Mouse (Mus musculus) right cerebral cortex, adult 2 months (tissue): ENCODE results near the gene Twf1.

Experiments used
- DNase-seq, 2 experiments: peaks; one replicate each; pipeline ENCODE4 v3.0.0; 2021 to 2022; ENCODE audit warnings: low spot score in 2 of 2

The Twf1 gene

GRCm38 (mm10) chr15:94589219-94590075, at the start of gene Twf1:
Gene Twf1, minus strand, starts transcription at chr15:94589889.
- peak; percentile 97 to 98 for DNase-seq

DNA sequence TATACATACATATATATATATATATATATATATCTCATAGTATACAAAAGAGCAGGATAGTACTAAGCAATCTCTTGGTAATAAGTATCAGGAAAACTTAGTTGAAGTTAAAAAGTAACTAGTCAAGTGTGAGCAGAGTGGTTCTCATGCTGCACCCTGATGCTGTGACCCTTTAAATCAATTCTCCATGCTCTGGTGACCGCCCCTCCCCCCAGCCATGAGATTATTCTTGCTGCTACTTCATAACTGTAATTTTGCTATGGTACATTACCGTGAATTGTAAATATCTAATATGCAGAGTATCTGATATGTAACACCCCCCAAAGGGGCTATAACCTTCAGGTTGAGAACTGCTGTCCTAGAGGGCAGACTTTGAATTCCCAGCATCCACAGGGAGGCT, 49.4 kb upstream of the Twf1 start:
- DNase-seq = no peak

GRCm38 (mm10) chr15:94638207-94638606, 48.5 kb upstream of the Twf1 start:
- DNase-seq = no peak

DNA sequence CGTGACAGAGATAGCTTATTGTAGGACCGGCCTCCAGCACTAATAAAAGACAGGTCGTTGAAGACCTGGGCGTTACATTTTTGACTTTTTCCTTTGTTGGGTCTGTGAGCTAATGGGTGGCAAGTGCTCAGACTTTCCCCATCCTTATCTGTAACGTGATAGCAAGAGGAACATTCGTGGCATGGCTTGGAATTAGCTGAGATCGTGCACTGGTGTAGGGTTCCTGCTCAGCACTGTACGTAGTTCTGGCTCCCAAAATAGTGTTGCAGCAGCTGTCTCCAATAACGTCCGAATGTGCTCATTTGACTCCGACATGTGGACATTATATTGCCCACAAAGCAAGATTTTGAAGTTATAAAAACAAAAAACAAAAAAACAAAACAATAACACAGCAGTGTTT, 44.8 kb upstream of the Twf1 start:
- DNase-seq = no peak

DNA sequence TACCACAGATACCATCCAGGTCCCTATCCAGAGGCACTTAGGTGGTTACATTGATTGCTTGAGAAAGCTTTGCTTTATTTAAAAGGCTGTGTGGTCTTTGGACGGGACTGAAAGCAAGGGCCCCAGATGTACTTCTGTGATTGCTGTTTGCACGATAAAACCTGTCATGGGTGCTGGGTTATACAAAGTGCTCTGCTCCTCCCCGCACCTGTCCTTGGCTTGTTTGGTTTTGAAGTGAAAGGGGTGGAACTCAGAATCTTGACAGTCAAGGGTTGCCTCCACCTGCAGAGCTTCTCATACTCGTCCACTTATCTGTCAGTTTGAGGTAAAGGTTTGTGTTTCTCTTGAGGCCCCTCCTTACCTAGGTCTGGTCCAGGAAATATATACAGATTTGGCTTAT, 40.9 kb upstream of the Twf1 start:
- DNase-seq = no peak

GRCm38 (mm10) chr15:94628830-94629601, 39.3 kb upstream of the Twf1 start, which contains the start of gene Tmem117:
Gene Tmem117, plus strand, starts transcription at chr15:94629232.
- DNase-seq = peak in 1 of 2 experiments; percentile 27

DNA sequence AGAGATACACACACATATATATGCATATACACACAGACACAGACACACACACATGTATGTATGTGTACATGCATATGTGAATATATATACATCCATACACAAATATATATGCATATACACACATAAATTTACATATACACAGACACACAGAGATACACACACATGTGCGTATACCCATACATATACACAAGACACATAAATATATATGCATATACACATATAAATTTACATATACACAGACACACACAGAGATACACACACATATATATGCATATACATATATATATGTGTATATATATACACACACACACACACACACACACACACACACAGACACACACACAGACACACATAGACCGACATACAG, 38.8 kb upstream of the Twf1 start:
- DNase-seq = no peak

DNA sequence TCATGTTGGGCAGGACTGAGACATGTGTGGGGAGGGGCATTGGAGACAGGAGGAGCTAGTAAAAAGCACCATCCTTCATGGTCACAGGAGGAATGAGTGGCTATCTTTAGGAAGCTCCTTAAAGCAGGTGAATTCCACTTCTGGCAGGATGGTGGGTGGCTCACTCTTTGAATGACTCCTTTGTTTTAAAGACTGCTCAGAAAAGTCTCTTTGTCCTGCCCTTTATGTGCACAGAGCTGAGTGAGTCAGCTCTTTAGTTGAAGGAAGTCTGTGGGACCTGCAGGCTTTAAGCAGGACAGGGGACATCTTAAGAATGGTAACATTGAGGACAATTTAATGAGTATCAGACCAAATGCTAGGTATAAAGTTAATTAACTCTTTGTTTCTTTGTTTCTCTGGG, 31.2 kb upstream of the Twf1 start:
- DNase-seq = no peak

DNA sequence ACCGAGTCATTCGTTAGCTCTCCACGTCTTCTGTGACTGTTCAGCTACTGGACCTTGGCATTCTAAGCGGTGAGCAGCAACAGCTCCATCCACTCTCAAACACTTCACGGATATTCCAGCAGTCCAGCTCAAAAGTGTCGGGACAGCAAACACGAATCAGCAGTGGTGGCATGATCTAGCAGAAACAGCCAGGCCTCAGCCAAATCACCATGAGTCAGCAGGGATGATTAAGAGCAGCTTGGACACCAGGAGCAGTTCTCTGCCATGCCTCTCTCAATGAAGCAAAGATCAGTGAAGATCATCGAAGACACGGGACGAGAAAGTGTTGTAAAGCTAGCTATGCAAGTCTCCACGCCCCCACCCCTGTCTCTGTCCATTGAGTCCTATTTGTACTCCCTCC, 26.3 kb upstream of the Twf1 start:
- DNase-seq = no peak

DNA sequence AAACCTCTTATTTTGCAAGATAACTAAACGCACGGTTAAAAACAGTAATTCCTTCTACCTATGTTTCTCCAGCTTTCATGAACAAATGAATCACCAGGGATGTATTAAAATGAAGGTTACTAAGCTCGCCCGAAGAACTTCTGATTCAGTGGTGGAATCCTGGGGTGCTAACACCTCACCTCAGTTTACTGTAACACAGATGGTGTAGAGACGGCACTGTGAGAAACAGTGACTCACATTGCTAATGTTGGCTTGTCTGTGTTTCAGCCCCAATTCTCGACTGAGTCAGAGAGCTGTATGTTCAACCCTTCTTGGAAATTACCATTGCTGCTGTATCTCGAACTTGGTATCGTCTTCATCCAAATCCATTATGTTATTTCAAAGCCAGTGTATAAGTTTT, 18.1 kb upstream of the Twf1 start:
- DNase-seq = peak in 1 of 2 experiments; percentile 53

DNA sequence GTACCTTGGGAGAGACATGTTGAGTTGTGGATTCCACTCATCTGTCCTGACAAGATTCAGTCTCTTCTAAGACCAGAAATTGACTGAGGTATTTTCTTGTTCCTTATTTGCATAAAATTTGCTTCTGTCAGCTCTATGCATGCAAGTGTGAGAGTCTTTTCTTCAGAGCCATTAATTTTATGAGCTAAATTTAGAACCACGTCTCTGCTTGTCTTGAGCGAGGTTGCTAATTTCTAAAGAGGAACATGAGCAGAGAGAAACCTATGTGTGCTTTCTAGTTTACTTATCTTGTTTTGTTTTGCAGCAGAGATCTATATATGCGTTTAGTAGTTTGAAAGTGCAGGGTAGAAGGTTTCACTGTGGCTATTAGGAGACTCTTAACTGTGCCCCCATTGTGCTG, 12.8 kb upstream of the Twf1 start:
- DNase-seq = no peak

DNA sequence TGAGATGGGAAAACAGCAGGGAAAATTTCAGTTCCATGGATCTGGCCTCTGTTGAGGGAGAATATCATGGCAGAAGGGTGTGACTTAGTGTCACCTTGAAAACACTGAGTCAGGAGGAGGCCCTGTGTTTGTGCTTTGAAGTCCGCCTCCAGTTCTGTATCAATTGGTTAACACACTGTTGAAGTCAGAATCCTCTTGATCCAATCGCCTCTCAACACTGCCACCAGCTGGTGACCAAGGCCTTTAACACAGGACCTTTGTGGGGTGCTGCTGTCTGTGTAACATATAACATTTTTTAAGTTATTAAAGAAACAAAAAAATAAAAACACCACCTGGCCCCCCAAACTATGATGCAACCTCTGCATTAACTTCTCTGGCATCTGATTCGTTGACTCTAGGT, 11.7 kb upstream of the Twf1 start:
- DNase-seq = peak in 1 of 2 experiments; percentile 37

DNA sequence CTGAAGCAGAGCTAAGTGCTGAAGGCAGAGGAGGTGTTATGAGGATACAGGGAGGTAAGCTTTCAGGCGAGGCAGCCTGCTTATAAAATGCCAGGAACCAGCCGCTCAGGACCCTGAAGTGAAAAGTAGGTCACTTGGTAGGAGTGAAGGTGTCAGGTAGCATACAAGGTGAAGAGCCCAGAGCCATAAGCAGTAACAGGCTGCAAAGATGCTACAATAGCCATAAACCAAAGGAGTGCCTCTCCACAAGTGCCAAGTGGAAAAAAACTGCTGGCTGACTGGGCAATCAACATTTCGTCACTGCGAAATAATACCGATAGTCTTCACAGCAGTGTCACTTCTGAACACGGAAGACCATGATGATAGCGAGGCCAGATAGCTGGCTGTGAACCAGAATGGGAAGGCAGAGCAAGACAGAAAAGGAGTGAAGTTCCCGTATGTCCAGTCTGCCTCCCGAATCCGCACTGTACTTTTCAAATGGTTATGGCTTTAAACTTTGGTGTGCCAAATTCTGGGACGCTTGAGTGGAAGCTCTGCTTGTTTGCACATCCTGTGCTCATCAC, 10.5 kb upstream of the Twf1 start:
- DNase-seq = no peak

DNA sequence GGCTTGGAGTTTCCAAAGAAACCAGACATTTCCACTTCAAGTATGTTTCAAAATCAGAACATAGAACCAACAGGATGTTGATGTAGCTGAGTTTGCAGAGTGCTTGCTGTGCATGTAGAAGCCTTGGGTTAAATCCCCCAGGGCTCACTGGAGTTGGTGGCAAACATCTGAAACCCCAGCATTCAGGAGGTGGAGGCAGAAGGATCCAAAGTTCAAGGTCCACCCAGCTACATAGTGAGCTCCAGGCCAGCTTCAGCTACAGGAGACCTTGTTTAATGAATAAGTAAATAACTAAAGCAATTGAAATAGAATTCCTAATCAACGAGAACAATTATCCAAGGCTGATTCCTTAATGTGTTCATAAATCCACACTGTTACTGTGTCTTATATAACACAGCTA, 3.9 kb upstream of the Twf1 start:
- DNase-seq = no peak

DNA sequence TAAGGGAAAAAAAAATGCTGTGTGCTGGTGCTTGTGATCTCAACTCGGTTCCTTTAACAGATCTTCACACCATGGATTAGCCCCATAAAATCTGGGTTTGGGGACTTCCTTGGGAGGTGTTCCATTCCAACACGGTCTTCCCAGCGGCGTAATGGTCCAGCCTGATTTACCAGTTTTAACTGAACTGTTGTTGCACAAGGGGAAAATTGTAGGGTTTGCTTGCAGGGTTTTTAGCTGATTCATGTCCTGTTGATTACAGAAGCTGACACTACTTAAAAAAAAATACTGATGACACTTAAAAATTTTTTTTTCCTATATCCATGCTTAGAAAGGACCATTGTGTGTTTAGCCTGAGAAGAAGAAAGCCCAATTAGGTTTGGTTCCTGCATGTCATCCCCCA, 1.7 kb upstream of the Twf1 start:
- no peak for DNase-seq

- DNase-seq = no peak
Measured at GRCm38 (mm10) chr15:94590083-94590482, 394 bp upstream of the Twf1 start.

DNA sequence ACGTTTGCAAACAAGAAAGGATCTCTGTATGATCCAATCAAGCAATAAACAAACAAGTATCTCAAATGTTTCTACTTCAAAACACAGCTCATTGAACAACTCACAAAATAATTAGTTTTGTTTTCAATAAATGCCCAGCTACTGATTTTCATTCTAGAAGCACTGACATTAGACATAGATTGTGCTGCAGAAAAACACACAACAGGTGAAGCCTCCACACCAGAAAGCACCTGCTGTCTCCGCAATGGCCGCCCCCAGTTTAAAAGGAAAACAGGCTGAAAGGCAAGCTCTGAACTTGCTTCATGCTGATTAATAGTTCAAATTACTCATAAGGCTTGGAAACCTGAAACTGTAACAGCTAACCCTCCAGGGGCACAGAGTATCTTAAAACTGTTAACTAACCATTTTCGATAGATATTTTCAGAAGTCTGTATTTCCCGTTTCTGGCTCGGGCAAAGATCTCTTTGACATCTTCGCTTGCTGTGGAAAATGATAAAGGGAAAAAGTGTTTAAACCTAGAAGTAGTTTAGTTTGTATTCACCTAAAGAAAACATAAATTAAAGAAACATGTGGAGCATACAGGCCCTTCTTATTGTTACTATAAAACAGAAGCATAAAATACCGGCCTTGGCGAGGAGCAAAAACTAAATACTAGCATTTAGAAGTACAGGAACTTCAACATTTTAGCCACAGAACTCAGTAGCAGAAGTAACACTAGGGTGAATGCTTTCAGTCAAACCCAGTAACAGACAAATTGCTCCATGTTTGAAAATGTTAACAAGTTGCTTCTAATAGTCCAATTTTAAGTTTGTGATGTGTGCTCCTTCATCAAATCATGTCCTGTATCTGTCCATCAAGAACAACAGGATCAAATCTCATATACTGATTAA, 1.6 kb downstream of the Twf1 start:
- DNase-seq = no peak

DNA sequence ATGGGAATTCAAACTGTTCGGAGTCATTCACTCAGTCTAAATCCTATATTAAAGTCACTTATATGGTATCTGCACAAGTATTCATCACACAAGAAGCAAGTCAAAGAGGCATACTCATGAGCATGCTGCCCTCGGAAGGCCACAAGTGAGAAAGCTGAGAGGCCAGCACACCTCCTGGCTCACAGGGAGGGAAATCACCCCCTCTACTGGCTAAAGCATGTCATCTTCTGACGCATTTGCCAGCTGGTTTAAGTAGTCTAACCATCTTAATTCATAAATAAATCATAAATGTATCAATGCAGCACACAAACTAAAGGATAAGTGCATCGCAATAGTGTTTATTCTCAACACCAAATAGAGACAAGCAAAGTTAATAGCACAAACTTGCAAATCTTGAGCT, 5.0 kb downstream of the Twf1 start:
- no peak for DNase-seq

DNA sequence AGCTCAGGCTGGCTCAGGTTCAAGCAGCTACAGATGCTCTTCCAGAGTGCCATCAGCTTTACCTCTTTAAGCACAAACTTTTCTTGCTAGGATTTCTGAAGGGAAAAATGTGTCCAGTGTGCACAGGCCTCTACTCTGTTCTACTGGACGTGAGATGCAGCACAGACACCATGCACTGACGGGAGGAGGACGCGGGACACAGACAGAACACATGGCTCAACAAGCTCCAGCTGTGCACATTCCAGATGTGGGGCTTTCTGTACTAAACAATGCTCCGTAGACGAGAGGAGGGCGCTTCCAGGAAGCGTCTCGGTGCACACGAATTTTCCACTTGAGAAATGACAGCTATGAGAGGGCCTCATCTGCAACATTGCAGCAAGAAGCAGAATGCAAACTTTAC, 6.5 kb downstream of the Twf1 start:
- DNase-seq = no peak

GRCm38 (mm10) chr15:94582000-94582593, 7.6 kb downstream of the Twf1 start:
- DNase-seq = no peak

GRCm38 (mm10) chr15:94574566-94575268, 15.0 kb downstream of the Twf1 start:
- DNase-seq = no peak
